Mouse (Mus musculus) lung, embryonic 16.5 days (tissue): Measurements from ENCODE around the gene Plppr3. TPM values are rescaled to one million over a fixed set of nuclear protein-coding genes. Genes with fewer than 3 reads are reported as not detected.

ENCODE experiments used
- ATAC-seq: fragments of 200-750 bp; cut with Nextera tagmentation; 2 replicates; pipeline ENCODE4 v1.8.0; 2017; ENCODE audit warnings: low read depth, mild to moderate bottlenecking, moderate library complexity
- H3K27ac ChIP-seq: fragments of 300-500 bp; sonication (generic); 2 replicates; pipeline ENCODE4 v1.5.1; 2014; ENCODE audit warnings: mild to moderate bottlenecking, control low read depth, low read length
- H3K27me3 ChIP-seq: fragments of 300-500 bp; sonication (generic); 2 replicates; pipeline ENCODE4 v1.6.1; 2014; ENCODE audit warnings: low read depth, low read length, mixed read lengths; ENCODE audit not compliant: control insufficient read depth, insufficient read depth
- H3K36me3 ChIP-seq: fragments of 300-500 bp; sonication (generic); 2 replicates; pipeline ENCODE4 v1.6.1; 2014; ENCODE audit warnings: low read length; ENCODE audit not compliant: control insufficient read depth, insufficient read depth
- H3K4me1 ChIP-seq: fragments of 300-500 bp; sonication (generic); replicated peaks from 2 replicates; pipeline ENCODE4 v1.6.1; 2014; ENCODE audit warnings: low read length, mixed read lengths; ENCODE audit not compliant: control insufficient read depth, insufficient read depth
- H3K4me2 ChIP-seq: fragments of 300-500 bp; sonication (generic); 2 replicates; pipeline ENCODE4 v1.6.1; 2014; ENCODE audit warnings: low read depth, low read length, control low read depth
- H3K4me3 ChIP-seq: fragments of 300-500 bp; sonication (generic); 2 replicates; pipeline ENCODE4 v1.5.1; 2014; ENCODE audit warnings: mild to moderate bottlenecking, low read length, control low read depth
- H3K9ac ChIP-seq: fragments of 300-500 bp; sonication (generic); 2 replicates; pipeline ENCODE4 v1.6.1; 2014; ENCODE audit warnings: low read length, control low read depth
- H3K9me3 ChIP-seq: fragments of 300-500 bp; sonication (generic); 2 replicates; pipeline ENCODE4 v1.6.1; 2016; ENCODE audit warnings: low read length; ENCODE audit not compliant: control insufficient read depth
- WGBS: fragments of 180-500 bp; shearing (Covaris S2); extraction: QIAGEN DNeasy Blood & Tissue Kit; methylation state at CpG from one replicate; pipeline ENCODE4 v1.1.7; 2014; 5-methylcytosine and 5-hydroxymethylcytosine counted together
- polyA plus RNA-seq: library from polyadenylated mRNA; unstranded; fragments of >200 nt; fragmentation: Nextera tagmentation; extraction: Ambion mirVana; gene quantifications from 2 replicates; pipeline ENCODE4 v1.2.1, GENCODE M21; 2015

Gene Plppr3
- polyA plus RNA-seq, 1 experiment from 2014 or later, result 26.4 TPM

- Histone ChIP-seq H3K4me2 (peak within 1 kb of the TSS; percentile 81), H3K27ac (peak within 1 kb of the TSS; percentile 80), H3K9me3 (no peaks in the 10 kb centered on the region), H3K4me1 (peaks cover 35% of the 10 kb centered on the region), H3K9ac (peak within 1 kb of the TSS; percentile 98), H3K4me3 (peak within 1 kb of the TSS; percentile 83), H3K36me3 (peaks cover 4% of the 10 kb centered on the region), H3K27me3 (peaks cover 45% of the 10 kb centered on the region)
- WGBS, result 2% methylated on average over 42 of the region's 42 CpGs
- peak; percentile 89 for ATAC-seq
These were observed 42.5 kb upstream of the Plppr3 start, which contains the start of gene Kiss1r for GRCm38 (mm10) chr10:79916808-79917531. Gene Kiss1r, plus strand, starts transcription at chr10:79916971.

- Histone ChIP-seq H3K9me3 (no peaks in the 10 kb centered on the region), H3K4me3 (peak overlapping the region; percentile 83), H3K4me2 (peak overlapping the region; percentile 81), H3K4me1 (peaks cover 30% of the 10 kb centered on the region), H3K27ac (0 out of 2 replicates have a peak overlapping the region, but pooled peaks have one; percentile 80), H3K27me3 (peaks cover 36% of the 10 kb centered on the region), H3K9ac (peak overlapping the region; percentile 98), H3K36me3 (peaks cover 9% of the 10 kb centered on the region)
- ATAC-seq, result 0 out of 2 replicates have a peak, but pooled peaks have one; percentile 5
- 4% methylated on average over 8 of the region's 8 CpGs for WGBS
These were observed 41.6 kb upstream of the Plppr3 start for GRCm38 (mm10) chr10:79916081-79916480.

GRCm38 (mm10) chr10:79914948-79915596, 40.6 kb upstream of the Plppr3 start:
- H3K4me1 ChIP-seq, result peaks cover 25% of the 10 kb centered on the region

GRCm38 (mm10) chr10:79914131-79914947, 39.9 kb upstream of the Plppr3 start:
- ATAC-seq, result no peak
- Histone ChIP-seq H3K27ac (peak overlapping the region; percentile 17; the same call in 1 of the 2 replicates), H3K4me3 (no peak overlapping the region), H3K36me3 (peaks cover 17% of the 10 kb centered on the region), H3K9me3 (no peaks in the 10 kb centered on the region), H3K9ac (peak overlapping the region; percentile 32), H3K4me2 (no peak overlapping the region), H3K4me1 (peaks cover 27% of the 10 kb centered on the region), H3K27me3 (peaks cover 19% of the 10 kb centered on the region)
- WGBS, result 70% methylated on average over 11 of the region's 11 CpGs

More at GRCm38 (mm10) chr10:79914948-79915596, 40.6 kb upstream of the Plppr3 start:
- H3K36me3 ChIP-seq, result peaks cover 17% of the 10 kb centered on the region
- no peaks in the 10 kb centered on the region for H3K9me3 ChIP-seq
- peak overlapping the region; percentile 32 for H3K9ac ChIP-seq
- ATAC-seq, result no peak
- H3K4me2 ChIP-seq, result 0 out of 2 replicates have a peak overlapping the region, but pooled peaks have one; percentile 81
- WGBS, result 54% methylated on average over 6 of the region's 7 CpGs
- H3K27me3 ChIP-seq, result peaks cover 26% of the 10 kb centered on the region
- H3K27ac ChIP-seq, result no peak overlapping the region
- no peak overlapping the region for H3K4me3 ChIP-seq

- 66% methylated on average over 20 of the region's 20 CpGs for WGBS
- Histone ChIP-seq H3K27me3 (no peaks in the 10 kb centered on the region), H3K9me3 (no peaks in the 10 kb centered on the region), H3K9ac (no peak overlapping the region), H3K27ac (no peak overlapping the region), H3K4me2 (no peak overlapping the region), H3K4me3 (no peak overlapping the region), H3K4me1 (peaks cover 26% of the 10 kb centered on the region), H3K36me3 (peaks cover 17% of the 10 kb centered on the region)
- ATAC-seq, result no peak
These were observed 38.0 kb upstream of the Plppr3 start for GRCm38 (mm10) chr10:79912412-79912811.

- Histone ChIP-seq H3K36me3 (peaks cover 27% of the 10 kb centered on the region), H3K27me3 (no peaks in the 10 kb centered on the region), H3K4me2 (no peak within 1 kb of the TSS), H3K4me3 (no peak within 1 kb of the TSS), H3K9me3 (no peaks in the 10 kb centered on the region), H3K9ac (0 out of 2 replicates have a peak within 1 kb of the TSS, but pooled peaks have one; percentile 24), H3K27ac (no peak within 1 kb of the TSS), H3K4me1 (peaks cover 17% of the 10 kb centered on the region)
- 89% methylated on average over 4 of the region's 4 CpGs for WGBS
- ATAC-seq, result no peak
These were observed 36.1 kb upstream of the Plppr3 start, which contains the start of gene Gm26602 for GRCm38 (mm10) chr10:79910556-79910955. Gene Gm26602, plus strand, starts transcription at chr10:79910856.

GRCm38 (mm10) chr10:79909092-79909922, 34.9 kb upstream of the Plppr3 start:
- H3K27me3 ChIP-seq, result no peaks in the 10 kb centered on the region
- peak overlapping the region; percentile 11; the same call in 1 of the 2 replicates for H3K9ac ChIP-seq
- 20% methylated on average over 14 of the region's 14 CpGs for WGBS
- ATAC-seq, result peak; percentile 62
- H3K36me3 ChIP-seq, result peaks cover 37% of the 10 kb centered on the region
- peak overlapping the region; percentile 39 for H3K4me2 ChIP-seq
- no peaks in the 10 kb centered on the region for H3K9me3 ChIP-seq
- peaks cover 6% of the 10 kb centered on the region for H3K4me1 ChIP-seq
- H3K4me3 ChIP-seq, result peak overlapping the region; percentile 9; the same call in 1 of the 2 replicates
- peak overlapping the region; percentile 50 for H3K27ac ChIP-seq
